ENCODE assay signal across 8 mouse cellular contexts in the genomic region with DNA sequence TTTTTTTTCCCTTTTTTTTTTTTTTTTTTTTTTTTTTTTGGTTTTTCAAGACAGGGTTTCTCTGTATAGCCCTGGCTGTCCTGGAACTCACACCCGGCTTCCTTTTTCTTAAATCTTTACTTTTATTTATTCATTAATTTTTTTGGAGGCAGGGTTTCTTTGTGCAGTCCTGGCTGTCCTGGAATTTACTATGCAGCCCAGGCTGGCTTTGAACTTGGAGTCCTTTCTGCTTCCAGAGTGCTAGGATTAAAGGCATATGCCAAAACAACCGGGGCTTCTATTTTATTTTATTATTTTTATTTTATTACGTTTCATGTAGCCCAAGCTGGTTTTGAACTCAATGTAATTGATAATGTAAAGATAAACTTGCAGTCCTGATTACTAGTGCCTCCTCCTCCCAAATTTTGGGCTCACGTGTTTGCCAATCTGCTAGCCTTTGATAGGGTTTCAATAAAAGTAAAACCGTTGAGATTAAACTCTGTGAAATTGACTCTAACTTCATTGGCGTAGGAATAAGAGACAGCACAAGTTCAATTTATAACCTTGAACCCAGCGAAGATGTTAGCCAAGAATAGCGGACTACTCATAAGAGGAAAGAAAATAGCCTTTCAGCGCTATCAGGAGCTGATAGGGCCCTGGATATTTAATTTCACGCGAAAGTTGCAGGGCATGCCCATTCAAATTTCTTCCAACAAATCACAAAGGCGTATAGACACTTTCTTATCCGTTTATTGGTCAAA. TPM values are rescaled to one million over a fixed set of nuclear protein-coding genes. Genes with fewer than 3 reads are reported as not detected.
DNase-seq lines count a peak whose midpoint lies in the region; ATAC-seq and TF ChIP-seq lines count a peak whose summit lies in the region.

No protein-coding gene starts in this region.

- peak overlapping the region; percentile 73 for H3K4me2 ChIP-seq in heart, embryonic 13.5 days
- peak overlapping the region; percentile 51 for H3K4me2 ChIP-seq in hindbrain, embryonic 13.5 days
- peak overlapping the region; percentile 48 for H3K4me2 ChIP-seq in midbrain, embryonic 11.5 days

- no peaks in the 10 kb centered on the region for H3K9me3 ChIP-seq in heart, embryonic 13.5 days
- H3K9me3 ChIP-seq in hindbrain, embryonic 13.5 days: no peaks in the 10 kb centered on the region
- H3K9me3 ChIP-seq in midbrain, embryonic 11.5 days (ENCODE audit: control insufficient read depth, low read length): no peaks in the 10 kb centered on the region

- no peaks in the 10 kb centered on the region for H3K27me3 ChIP-seq in heart, embryonic 13.5 days (replicated peaks)
- no peaks in the 10 kb centered on the region for H3K27me3 ChIP-seq in hindbrain, embryonic 13.5 days
- no peaks in the 10 kb centered on the region for H3K27me3 ChIP-seq in midbrain, embryonic 11.5 days (ENCODE audit: control insufficient read depth, insufficient read depth, low read length)

- no peak for DNase-seq in heart, postnatal 14 days
- peak; percentile 92 for DNase-seq in midbrain, embryonic 11.5 days (ENCODE audit: low spot score, missing footprints)
- no peak for DNase-seq in cerebellum, postnatal 10 days
- DNase-seq in thymus, adult 18-20 months: no peak
- no peak for DNase-seq in layer of hippocampus, adult 9-10 months (ENCODE audit: low spot score)

- peak overlapping the region; percentile 75 for H3K27ac ChIP-seq in heart, embryonic 13.5 days (replicated peaks)
- no peak overlapping the region for H3K27ac ChIP-seq in bone marrow, adult 2 months (ENCODE audit: control insufficient read depth, insufficient read depth, low read depth, low read length, poor library complexity)
- H3K27ac ChIP-seq in hindbrain, embryonic 13.5 days: no peak overlapping the region
- H3K27ac ChIP-seq in midbrain, embryonic 11.5 days (ENCODE audit: low read depth, low read length): no peak overlapping the region

- 12% methylated on average over 13 of the region's 13 CpGs for WGBS in heart, embryonic 13.5 days
- 9% methylated on average over 13 of the region's 13 CpGs for WGBS in bone marrow, adult 2 months
- 12% methylated on average over 13 of the region's 13 CpGs for WGBS in hindbrain, embryonic 13.5 days
- WGBS in midbrain, embryonic 11.5 days: 12% methylated on average over 13 of the region's 13 CpGs

- H3K9ac ChIP-seq in heart, embryonic 13.5 days: peak overlapping the region; percentile 71
- no peak overlapping the region for H3K9ac ChIP-seq in hindbrain, embryonic 13.5 days
- H3K9ac ChIP-seq in midbrain, embryonic 11.5 days (ENCODE audit: low read length): peak overlapping the region; percentile 17; the same call in 1 of the 2 replicates

- TF ChIP-seq CTCF in bone marrow, adult 2 months (IDR thresholded peaks at IDR 0.05; ENCODE audit: control insufficient read depth, insufficient read depth, low read length): no peak

- intact Hi-C loops in heart, postnatal 14 days (cut with DNase I): loop anchor here (10.0 kb wide), 1 partner anchor 224 kb away; the partner anchor contains the start of gene Smim12

- peak overlapping the region; percentile 96 for H3K4me3 ChIP-seq in heart, embryonic 13.5 days
- peak overlapping the region; percentile 33 for H3K4me3 ChIP-seq in bone marrow, adult 2 months (replicated peaks; ENCODE audit: control insufficient read depth, low read depth, low read length)
- peak overlapping the region; percentile 28 for H3K4me3 ChIP-seq in hindbrain, embryonic 13.5 days
- H3K4me3 ChIP-seq in midbrain, embryonic 11.5 days (ENCODE audit: low read depth, low read length): peak overlapping the region; percentile 100

- peaks cover 23% of the 10 kb centered on the region for H3K4me1 ChIP-seq in heart, embryonic 13.5 days
- H3K4me1 ChIP-seq in bone marrow, adult 2 months (ENCODE audit: control insufficient read depth, insufficient read depth, low read length): no peaks in the 10 kb centered on the region
- H3K4me1 ChIP-seq in hindbrain, embryonic 13.5 days (replicated peaks): peaks cover 30% of the 10 kb centered on the region
- H3K4me1 ChIP-seq in midbrain, embryonic 11.5 days (ENCODE audit: control insufficient read depth, insufficient read depth, low read length): peaks cover 12% of the 10 kb centered on the region

- ATAC-seq in heart, embryonic 13.5 days (ENCODE audit: extremely low read depth, insufficient number of reproducible peaks, low FRiP score, low TSS enrichment): no peak
- ATAC-seq in hindbrain, embryonic 13.5 days (ENCODE audit: low FRiP score): no peak
- ATAC-seq in midbrain, embryonic 11.5 days (ENCODE audit: low FRiP score): no peak

- H3K36me3 ChIP-seq in heart, embryonic 13.5 days: peaks cover 30% of the 10 kb centered on the region
- peaks cover 15% of the 10 kb centered on the region for H3K36me3 ChIP-seq in hindbrain, embryonic 13.5 days
- peaks cover 7% of the 10 kb centered on the region; the same call in 1 of the 2 replicates for H3K36me3 ChIP-seq in midbrain, embryonic 11.5 days (ENCODE audit: control insufficient read depth, insufficient read depth, low read length)

- no peak for TF ChIP-seq POLR2A in bone marrow, adult 2 months (IDR thresholded peaks at IDR 0.05; ENCODE audit: borderline replicate concordance, control insufficient read depth, low read depth, low read length)

RNA-seq across cellular contexts. Expression of gene Sfpq, which starts 0.5 kb away (rescaled TPM):
- 44.3 and 47.4 TPM in 2 replicates for polyA plus RNA-seq in heart, embryonic 13.5 days (2015; fragmentation: Nextera tagmentation; extraction: Ambion mirVana)
- total RNA-seq in heart, postnatal 14 days (2021): 100 to 1,000 TPM; 116 to 127 TPM
- polyA plus RNA-seq in bone marrow, adult 2 months (2011; ENCODE audit: insufficient read depth, insufficient read length, low replicate concordance, missing spikeins): 379 and 425 TPM in 2 replicates
- 89.3 and 89.9 TPM in 2 replicates for polyA plus RNA-seq in hindbrain, embryonic 13.5 days (2015; fragmentation: Nextera tagmentation; extraction: Ambion mirVana)
- 160 and 165 TPM in 2 replicates for polyA plus RNA-seq in midbrain, embryonic 11.5 days (2014; fragmentation: Nextera tagmentation; extraction: Ambion mirVana)

RNA-seq across cellular contexts. Expression of gene Zmym1, which starts 40.4 kb away (rescaled TPM):
- polyA plus RNA-seq in heart, embryonic 13.5 days (2015; fragmentation: Nextera tagmentation; extraction: Ambion mirVana): 11.4 and 16.6 TPM in 2 replicates
- 1 to 10 TPM; 3.9 to 6.8 TPM for total RNA-seq in heart, postnatal 14 days (2021)
- polyA plus RNA-seq in bone marrow, adult 2 months (2011; ENCODE audit: insufficient read depth, insufficient read length, low replicate concordance, missing spikeins): 10.7 and 20.6 TPM in 2 replicates
- polyA plus RNA-seq in hindbrain, embryonic 13.5 days (2015; fragmentation: Nextera tagmentation; extraction: Ambion mirVana): 21.2 and 24.4 TPM in 2 replicates
- 33.0 and 34.9 TPM in 2 replicates for polyA plus RNA-seq in midbrain, embryonic 11.5 days (2014; fragmentation: Nextera tagmentation; extraction: Ambion mirVana)

RNA-seq across cellular contexts. Expression of gene Zmym4, which starts 52.6 kb away (rescaled TPM):
- polyA plus RNA-seq in heart, embryonic 13.5 days (2015; fragmentation: Nextera tagmentation; extraction: Ambion mirVana): 12.9 and 13.7 TPM in 2 replicates
- total RNA-seq in heart, postnatal 14 days (2021): 10 to 100 TPM; 26.0 to 27.8 TPM
- 4.5 and 10.6 TPM in 2 replicates for polyA plus RNA-seq in bone marrow, adult 2 months (2011; ENCODE audit: insufficient read depth, insufficient read length, low replicate concordance, missing spikeins)
- polyA plus RNA-seq in hindbrain, embryonic 13.5 days (2015; fragmentation: Nextera tagmentation; extraction: Ambion mirVana): 30.0 and 31.4 TPM in 2 replicates
- polyA plus RNA-seq in midbrain, embryonic 11.5 days (2014; fragmentation: Nextera tagmentation; extraction: Ambion mirVana): 29.8 and 31.6 TPM in 2 replicates

RNA-seq across cellular contexts. Expression of gene Zmym6, which starts 56.6 kb away (rescaled TPM):
- 10.6 and 10.7 TPM in 2 replicates for polyA plus RNA-seq in heart, embryonic 13.5 days (2015; fragmentation: Nextera tagmentation; extraction: Ambion mirVana)
- 1 to 10 TPM; 8.1 to 9.2 TPM for total RNA-seq in heart, postnatal 14 days (2021)
- polyA plus RNA-seq in bone marrow, adult 2 months (2011; ENCODE audit: insufficient read depth, insufficient read length, low replicate concordance, missing spikeins): 2.8 and 3.0 TPM in 2 replicates
- polyA plus RNA-seq in hindbrain, embryonic 13.5 days (2015; fragmentation: Nextera tagmentation; extraction: Ambion mirVana): 29.5 and 33.1 TPM in 2 replicates
- 26.7 and 30.8 TPM in 2 replicates for polyA plus RNA-seq in midbrain, embryonic 11.5 days (2014; fragmentation: Nextera tagmentation; extraction: Ambion mirVana)

Comparison
In these comparisons a context has a peak if more than half of its experiments do, and no peak if none do; other contexts are left out.
1. H3K4me3 ChIP-seq: peak in every context shown above with its lines; median percentile 100 in midbrain, embryonic 11.5 days; 96 in heart, embryonic 13.5 days; 33 in bone marrow, adult 2 months; 28 in hindbrain, embryonic 13.5 days.